Mouse (Mus musculus) gastrocnemius, adult 2 months (tissue): ENCODE results near the gene Arl9. TPM values are rescaled to one million over a fixed set of nuclear protein-coding genes. Genes with fewer than 3 reads are reported as not detected.

Experiments
- DNase-seq: peaks from one replicate; pipeline ENCODE4 v3.0.0; 2022
- H3K27ac ChIP-seq: fragments of 200-600 bp; 2 replicates; pipeline ENCODE4 v1.8.1; 2022; ENCODE audit warnings: mild to moderate bottlenecking
- H3K4me3 ChIP-seq: fragments of 200-600 bp; 2 replicates; pipeline ENCODE4 v1.8.1; 2022; ENCODE audit warnings: mild to moderate bottlenecking, moderate library complexity
- CTCF ChIP-seq: fragments of 200-600 bp; IDR thresholded peaks from 2 replicates; pipeline ENCODE4 v1.8.1; 2022; ENCODE audit warnings: antibody characterized with exemption, mild to moderate bottlenecking, moderate library complexity
- intact Hi-C: fragments of 180-260 bp; cut with DNase I; formaldehyde crosslinking; loops from one replicate; pipeline ENCODE4 v1.15.1; 2025
- total RNA-seq, 2 experiments: library from RNA; stranded (reverse); gene quantifications; 2 replicates each; pipeline ENCODE4 v1.2.3; 2021

Gene Arl9
- total RNA-seq, 2 experiments from 2014 or later: not detected

GRCm38 (mm10) chr5:77038451-77038850, 34.6 kb downstream of the Arl9 start:
- Histone ChIP-seq H3K27ac (no peak overlapping the region), H3K4me3 (no peak overlapping the region)
- intact Hi-C loops: no loop called here
- no peak for DNase-seq
- no peak for TF ChIP-seq CTCF

- Histone ChIP-seq H3K4me3 (no peak overlapping the region), H3K27ac (no peak overlapping the region)
- no peak for DNase-seq
- TF ChIP-seq CTCF: no peak
- intact Hi-C loops: no loop called here
Observed at GRCm38 (mm10) chr5:77039391-77039790, 35.5 kb downstream of the Arl9 start.

GRCm38 (mm10) chr5:77044362-77044761, 40.5 kb downstream of the Arl9 start:
- intact Hi-C loops: no loop called here
- Histone ChIP-seq H3K4me3 (no peak overlapping the region), H3K27ac (no peak overlapping the region)
- TF ChIP-seq CTCF: no peak
- DNase-seq: no peak

GRCm38 (mm10) chr5:77052616-77053015, 48.8 kb downstream of the Arl9 start:
- Histone ChIP-seq H3K4me3 (no peak overlapping the region), H3K27ac (no peak overlapping the region)
- TF ChIP-seq CTCF: no peak
- no peak for DNase-seq
- intact Hi-C loops: no loop called here

GRCm38 (mm10) chr5:77056881-77057440, 53.1 kb downstream of the Arl9 start:
- no peak for TF ChIP-seq CTCF
- H3K4me3 ChIP-seq: no peak overlapping the region
- intact Hi-C loops: no loop called here
- no peak for DNase-seq
- no peak overlapping the region for H3K27ac ChIP-seq

Other genes starting within 250 kb of the Arl9 start
- gene Aasdh, start 98.5 kb upstream of the Arl9 start, total RNA-seq: 10 to 100 TPM in 1 of 2 experiments, 1 to 10 TPM in 1; 9.6 to 12.9 TPM
- gene Paics, start 52.7 kb upstream of the Arl9 start, total RNA-seq: 100 to 1,000 TPM; 129 to 139 TPM
- gene Ppat, start 52.5 kb upstream of the Arl9 start, total RNA-seq: 10 to 100 TPM; 21.2 to 21.8 TPM
- gene Srp72, start 29.4 kb upstream of the Arl9 start, total RNA-seq: 10 to 100 TPM; 46.6 to 55.9 TPM
- not detected for gene Thegl, start 12.0 kb downstream of the Arl9 start, total RNA-seq
- 1 to 10 TPM; 2.2 to 5.4 TPM for gene Hopx, start 111.1 kb downstream of the Arl9 start, total RNA-seq
- gene Spink2, start 207.4 kb downstream of the Arl9 start, total RNA-seq: not detected